Mouse (Mus musculus) ovary, adult 18-20 months (tissue): Measurements from ENCODE around the gene Atxn1.

ENCODE experiments used
- DNase-seq: peaks from one replicate; pipeline ENCODE4 v3.0.0; 2022; ENCODE audit warnings: low spot score, mixed read lengths

Atxn1 gene

DNA sequence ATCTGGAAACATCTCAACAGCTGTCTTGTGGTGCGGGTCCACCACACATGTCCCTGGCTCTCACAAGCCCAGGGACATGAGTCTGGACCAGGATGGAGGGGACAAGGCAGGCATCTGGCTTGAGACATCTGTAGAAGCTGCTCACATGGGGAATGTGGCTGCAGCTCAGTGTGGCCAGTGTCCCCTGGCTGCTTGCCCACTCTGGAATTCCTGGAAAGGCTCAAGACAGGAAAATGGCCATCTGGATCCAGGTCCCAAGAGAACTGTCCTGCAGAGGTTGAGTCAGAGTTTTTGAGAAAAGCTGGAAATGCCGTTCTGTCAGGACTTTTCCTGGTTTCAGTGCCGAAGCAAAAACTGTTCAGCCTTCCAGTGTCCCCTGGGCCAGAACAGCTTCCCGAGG is 388.6 kb downstream of the Atxn1 start:
- no peak for DNase-seq

DNA sequence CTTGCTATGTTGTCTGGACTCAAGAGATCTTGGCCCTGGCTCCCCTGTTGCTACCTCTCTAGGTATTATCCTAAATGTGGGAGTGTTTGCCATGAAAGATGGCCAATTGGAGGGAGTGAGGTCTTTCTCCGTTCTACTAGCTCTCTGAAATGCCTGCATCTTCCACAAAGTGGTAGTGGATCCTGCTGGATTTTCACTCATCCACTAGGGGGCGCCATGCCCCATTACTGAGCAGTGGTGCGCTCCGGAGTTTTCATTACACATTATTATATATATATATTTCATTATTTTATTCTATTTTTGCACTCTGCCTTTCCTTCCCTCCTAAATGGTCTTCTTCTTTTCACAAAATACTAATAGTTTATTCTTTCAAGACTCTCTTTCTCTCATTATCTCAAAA is 392.0 kb downstream of the Atxn1 start:
- DNase-seq: no peak

DNA sequence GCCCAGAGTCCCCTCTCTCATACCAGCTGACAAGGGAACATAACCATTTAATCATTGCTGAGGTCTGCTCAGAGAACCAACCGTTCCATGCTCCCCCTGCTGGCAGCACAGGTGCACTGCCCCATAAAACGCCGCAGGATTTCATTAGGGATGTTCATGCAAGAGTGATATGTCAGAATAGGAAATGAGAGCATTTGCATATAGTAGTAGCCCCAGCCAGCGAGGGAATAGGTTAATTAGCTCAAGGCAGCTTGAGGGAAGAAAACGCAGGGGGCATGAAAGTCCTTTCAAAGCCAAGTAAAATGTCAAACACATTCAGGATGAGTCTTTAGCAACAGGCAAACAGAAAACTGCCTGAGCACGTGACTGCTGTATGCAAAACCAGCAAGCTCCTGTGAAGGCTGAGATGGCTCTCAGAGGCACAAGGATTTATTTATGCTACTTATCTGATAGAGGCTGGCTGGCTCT is 393.0 kb downstream of the Atxn1 start:
- peak; percentile 50 for DNase-seq

DNA sequence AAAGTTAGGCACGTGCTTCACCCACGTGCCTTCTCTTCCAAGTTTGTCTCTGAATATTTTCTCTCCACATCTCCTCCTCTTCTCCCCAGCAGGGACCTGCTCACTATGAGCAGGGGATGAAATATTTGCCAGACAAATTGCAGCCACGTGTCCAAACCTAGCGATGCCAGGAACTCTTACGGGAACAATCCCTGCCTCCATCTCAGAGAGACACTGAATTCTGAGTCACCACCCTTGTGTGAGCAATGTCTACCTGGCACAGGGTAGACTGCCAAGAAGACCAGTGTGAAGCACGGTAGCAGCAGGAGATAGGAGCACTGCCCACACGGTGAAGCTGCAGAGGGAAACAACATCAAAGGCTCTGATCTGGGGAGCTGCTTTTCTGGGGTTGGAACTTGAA is 394.9 kb downstream of the Atxn1 start:
- no peak for DNase-seq

DNA sequence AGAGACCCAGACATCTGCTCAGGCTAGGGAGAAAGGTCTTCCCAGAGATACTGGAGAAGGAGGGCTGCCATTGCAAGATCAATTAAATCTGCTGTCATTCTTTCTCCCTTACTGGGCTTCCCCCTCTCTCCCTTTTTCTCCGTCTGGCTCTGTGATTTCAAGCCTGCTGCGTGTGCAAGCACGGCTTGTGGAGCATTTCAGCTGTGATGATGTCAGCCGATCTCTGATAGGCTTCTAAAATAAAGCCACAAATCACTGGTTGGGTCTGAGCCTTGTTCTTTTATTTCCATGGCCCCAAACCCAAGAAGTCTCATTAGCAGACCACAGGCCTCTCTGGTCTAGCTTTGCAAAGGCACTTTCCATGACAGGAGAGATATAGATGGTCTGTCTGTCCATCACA is 399.9 kb downstream of the Atxn1 start:
- DNase-seq: no peak

DNA sequence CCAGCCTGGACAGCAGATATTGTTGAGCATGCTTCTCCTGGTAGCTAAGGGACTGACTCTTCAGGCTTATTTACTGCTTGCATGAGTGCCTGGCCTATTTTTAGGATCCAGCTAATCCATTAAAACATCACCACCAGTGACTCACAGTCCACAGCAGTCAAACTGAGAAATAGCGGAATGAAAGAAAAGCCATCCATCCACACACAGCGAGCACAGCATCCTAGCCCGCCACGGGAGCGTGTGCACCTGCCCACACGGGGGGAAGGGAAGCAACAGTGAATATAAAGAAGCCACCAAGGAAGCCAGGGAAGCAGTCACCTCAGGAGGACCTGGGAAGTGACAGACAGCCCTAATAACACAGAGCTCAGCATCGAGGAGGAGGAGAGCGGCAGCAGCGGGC is 402.8 kb downstream of the Atxn1 start:
- DNase-seq: no peak

DNA sequence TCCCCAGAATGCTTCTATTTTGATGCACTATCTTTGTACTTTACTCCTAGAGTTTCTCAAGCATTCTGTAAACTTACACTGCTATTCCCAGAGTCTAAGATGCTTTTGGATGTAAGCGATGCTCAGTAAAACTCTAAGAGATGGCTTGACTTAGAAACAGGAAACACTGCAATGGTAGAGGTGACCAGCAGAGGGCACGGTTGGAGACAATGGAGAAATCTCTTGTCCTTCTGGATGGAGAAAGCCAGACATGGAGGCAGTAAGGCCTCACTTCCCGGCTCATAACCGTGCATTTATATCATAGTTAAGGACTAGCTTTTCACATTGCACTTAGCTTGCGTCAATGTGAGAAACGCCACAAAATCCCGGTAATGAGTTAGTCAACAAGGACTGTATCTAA is 404.3 kb downstream of the Atxn1 start:
- DNase-seq: no peak

DNA sequence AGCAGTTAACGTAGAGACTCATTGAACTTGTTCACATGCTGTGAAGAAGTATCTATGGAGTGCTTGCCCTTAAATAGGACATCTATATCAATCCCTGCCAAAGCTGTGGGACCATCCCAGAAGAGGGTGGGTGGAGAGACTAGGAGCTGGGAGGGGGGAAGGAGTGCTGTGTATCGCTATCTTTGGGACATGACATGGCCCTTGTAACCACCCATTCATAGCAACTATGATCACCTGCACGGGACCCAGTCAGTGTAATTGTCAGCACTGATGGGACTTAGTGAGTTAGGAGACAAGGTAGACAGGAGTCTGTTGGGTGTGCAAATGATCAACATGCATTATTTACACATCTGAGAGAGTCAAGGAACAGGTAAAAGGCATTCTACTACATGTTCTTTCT is 405.6 kb downstream of the Atxn1 start:
- no peak for DNase-seq

DNA sequence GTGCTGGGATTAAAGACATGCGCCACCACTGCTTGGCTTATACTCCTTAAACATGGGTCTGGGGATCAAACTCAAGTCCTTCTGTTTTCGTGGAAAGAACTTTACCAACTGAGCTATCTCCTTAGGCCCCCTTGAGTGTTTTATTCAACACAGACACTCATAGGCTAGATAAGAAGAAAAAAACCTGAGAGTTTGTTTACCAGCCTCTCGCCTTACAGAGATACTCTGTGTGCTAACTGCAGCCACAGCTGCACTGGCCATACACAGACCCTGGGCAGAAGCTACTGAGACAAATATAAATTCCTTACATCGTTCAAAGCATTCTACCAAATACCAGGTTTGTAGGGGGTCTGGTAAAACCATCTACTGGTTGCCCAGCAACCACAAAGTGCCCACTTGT is 406.4 kb downstream of the Atxn1 start:
- no peak for DNase-seq

DNA sequence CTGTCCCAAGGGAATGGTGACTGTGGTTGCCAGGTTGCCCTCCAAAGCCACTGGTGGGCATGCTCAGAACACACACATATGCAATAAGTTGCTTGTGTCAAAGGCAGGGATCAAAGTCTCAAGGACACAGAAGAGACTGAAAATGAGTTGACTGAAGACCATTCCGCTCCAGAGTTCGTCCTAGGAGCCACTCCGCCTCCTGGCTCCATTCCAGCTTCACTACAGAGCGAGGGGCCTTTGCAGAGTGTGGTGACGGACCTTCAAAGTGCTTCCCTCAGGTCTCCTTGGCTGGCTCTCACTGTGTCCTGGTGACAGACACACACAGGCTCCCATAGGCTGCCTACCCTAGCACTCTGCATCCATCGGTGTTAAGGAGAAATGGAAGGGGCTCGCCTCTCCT is 411.1 kb downstream of the Atxn1 start:
- no peak for DNase-seq

DNA sequence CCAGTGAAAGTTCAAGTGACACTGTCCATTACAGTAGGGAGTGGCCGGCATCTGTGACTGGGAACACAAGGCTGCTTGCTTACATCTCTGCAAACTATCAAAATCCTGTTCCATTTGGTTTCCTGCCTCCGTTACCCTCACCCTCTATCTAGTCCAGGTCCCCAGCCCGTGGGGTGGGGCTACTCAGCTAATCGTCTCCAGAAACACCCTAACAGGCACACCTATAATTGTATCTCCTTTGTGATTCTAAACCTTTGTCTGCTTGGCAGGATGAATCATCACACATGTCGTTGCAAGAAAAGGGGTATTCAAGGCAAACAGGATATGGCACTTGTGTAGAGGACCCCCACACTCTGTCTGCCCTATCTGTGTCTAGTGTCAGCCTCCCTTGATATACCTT is 417.3 kb downstream of the Atxn1 start:
- DNase-seq: no peak

DNA sequence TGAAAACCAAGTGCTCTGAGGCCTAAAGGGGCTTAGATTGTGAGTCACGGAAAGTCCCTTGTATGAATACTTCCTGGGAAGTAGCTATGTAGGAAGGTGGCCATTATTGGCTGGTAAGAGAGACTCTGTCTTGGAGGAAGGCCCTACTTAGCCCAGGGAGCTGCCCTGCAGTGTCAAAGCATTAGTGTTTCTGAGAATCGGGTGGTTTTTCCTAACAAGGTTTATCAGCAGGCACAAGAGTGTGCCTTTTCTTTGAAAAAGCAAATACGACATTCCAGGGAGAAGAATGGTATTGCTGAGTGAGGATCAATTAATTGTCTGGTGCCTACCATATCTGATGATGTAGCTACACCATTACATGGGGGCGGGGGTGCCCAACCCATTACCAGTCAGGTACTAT is 417.9 kb downstream of the Atxn1 start:
- no peak for DNase-seq

DNA sequence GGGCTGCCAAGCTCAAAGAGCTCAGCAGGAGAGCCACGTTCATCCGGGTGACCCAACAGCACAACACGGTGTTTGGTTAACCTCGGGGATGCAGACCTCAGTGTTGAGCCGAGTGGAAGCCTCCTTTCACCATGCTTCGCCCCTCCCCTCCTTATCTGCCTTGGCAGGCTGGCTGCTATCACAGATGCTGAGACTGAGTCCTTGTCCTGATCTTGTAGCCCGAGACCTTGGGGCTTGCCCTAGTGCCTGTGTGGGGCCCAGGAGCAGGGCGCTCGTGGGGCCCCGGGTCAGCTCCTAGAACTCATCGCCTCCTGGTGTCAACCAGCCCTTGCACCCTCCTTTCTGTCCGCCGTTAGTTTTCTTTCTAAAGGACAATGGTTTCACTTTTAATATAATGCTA is 418.8 kb downstream of the Atxn1 start:
- peak; percentile 70 for DNase-seq

DNA sequence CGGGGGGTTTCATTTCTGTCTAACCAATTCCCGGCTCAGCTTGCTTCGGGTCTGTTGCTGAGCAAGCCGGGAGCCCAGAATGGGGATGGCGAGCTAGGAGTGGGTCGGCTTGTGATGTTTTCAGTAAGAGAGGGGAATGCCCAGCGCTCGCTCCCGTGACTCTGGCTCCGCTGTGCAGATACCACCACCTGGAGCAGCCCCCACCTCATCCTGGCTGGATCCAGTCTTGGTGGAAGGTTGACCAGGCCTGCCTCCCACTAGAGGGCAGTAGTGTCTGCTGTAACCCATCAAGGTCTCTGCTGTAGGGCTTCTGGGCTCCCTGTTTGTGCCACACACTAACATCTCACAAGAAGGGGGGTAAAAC is 425.6 kb downstream of the Atxn1 start:
- DNase-seq: peak; percentile 49

DNA sequence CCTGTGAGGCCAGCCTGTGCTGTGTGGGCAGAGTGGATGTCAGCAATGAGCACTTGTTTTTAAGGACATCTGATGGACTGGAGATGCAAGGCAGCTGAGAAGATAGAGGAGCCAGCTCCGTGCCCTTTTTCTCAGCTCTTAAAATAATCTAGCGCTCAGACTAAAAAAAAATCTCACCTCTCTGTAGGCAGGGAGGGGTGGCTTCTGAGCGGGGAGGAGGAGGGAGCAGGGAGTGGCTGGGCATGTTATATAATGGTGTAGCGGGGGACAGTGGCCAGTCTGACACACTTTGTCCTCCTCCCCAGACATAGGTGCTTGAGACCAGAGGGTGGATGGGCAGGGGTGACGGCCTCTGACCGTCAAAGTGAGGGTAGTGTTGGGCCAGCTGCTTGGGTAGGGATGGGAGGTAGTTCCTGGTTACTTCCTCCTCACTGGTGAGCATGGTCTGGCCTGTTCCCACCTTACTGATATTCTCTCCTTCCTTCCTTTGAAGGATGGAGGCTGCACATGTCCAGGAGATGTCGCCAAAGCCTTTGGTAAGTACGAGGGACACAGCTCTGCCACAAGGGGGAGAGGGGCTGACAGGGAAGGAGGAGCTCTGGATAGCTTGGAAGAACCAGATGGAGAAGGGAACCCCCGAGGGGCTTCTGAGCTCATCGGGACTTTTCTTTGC is 426.1 kb downstream of the Atxn1 start:
- DNase-seq: peak; percentile 51

DNA sequence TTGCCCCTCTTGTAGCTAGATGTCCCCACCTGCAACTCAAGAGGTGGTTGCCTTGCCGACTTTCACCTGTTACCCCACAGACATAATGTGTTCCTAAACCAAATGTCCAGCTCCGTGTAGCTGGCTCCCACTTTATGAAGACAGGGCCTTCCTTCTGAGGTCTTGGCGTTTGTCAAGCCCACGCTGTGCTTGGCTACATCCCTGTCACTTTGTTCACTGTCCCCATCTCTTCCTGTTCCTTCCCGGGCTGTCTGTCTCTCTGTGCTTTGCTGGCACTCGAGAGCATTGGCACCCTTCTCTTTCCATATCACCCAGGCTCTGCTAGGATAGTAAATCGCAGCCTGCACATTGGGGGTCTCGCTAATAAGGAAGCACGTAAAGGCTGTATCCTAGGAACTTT is 426.7 kb downstream of the Atxn1 start:
- no peak for DNase-seq

DNA sequence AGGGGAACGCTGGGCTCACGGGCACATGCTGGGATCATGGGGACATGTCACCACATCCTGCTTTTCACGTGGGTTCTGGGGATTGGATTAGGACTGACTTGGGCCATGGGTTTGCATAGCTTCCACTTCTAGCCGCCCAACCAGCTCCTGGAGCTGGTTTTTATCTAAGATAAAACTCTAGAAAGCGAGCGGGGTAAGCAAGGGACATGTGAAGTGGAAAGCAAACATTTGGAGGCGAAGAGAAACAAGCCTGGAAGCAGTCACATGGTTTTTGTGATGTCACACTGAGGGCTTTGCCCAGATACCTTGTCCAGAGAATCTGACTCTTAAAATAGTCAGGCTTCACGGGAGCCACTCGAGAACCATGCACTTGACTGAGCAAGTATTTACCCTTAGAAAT is 427.7 kb downstream of the Atxn1 start:
- DNase-seq: no peak

DNA sequence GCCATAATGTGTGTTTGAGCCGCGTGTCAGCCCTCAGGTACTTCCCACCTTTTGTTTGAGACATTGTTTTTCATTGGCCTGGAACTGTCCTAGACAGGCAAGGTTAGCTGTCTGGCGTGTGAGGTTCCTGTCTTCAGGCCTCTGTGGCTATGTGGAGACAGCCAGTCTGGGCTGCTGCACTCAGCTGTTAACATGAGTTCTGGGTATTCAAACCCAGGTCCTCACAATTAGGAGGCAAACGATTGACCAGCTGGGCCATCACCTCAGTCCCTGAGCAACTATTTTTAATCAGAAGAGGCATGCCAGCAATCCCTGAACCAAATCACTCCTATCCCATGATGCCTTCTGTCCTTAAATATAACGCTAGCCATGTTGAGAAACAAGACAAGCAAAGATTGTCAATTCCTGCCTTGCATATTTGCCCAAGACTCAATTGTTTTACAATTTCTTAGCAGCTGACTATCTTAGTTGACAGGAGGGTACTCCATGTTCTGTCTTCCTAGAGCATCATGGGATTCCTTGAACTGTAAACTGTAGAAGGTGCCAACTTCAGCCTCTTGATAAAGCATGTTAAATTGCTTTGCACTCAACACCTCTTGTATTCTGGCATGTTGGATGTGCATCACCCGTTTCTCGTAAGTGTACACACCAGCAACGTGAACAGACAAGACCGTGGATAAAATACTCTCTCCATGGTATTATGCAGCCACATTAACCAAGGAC is 428.9 kb downstream of the Atxn1 start:
- DNase-seq: no peak

DNA sequence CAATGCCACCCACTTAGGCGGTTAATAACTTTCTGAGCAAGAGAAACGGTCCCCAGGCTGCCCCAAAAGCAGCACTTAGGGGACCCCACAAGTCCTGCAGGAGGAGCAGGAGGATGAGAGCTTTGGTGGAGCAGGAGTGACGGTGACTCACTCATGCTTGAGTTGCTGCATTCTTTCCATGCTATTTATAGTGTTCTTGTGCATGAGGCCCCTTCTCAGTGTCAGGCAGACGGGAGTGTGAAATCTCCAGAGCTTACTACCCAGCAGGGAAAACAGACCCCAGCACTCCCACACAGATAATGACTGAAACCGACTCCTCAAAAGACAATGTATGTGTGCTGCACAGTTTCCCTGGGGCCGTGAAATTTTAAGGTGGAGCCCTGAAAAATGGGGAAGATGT is 434.1 kb downstream of the Atxn1 start:
- DNase-seq: no peak

DNA sequence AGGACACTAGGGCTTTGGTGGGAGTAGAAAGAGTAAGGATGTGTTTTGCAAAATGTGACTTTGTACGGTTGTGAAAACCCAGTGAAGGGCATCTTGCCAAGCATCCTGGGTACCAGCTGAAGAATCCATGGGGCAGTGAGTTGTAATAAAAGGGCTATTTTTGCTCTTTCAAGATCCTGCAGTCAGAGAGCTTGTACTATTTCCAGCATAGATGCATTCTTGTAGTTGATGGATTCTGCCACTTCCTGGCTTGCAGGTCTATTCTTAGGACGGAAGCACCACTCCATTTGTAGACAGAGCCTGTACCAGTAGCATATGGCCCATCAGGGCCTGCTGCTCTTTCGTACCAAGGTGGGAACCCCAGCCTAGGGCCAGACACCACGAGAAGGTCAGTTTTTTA is 436.0 kb downstream of the Atxn1 start:
- DNase-seq: no peak

DNA sequence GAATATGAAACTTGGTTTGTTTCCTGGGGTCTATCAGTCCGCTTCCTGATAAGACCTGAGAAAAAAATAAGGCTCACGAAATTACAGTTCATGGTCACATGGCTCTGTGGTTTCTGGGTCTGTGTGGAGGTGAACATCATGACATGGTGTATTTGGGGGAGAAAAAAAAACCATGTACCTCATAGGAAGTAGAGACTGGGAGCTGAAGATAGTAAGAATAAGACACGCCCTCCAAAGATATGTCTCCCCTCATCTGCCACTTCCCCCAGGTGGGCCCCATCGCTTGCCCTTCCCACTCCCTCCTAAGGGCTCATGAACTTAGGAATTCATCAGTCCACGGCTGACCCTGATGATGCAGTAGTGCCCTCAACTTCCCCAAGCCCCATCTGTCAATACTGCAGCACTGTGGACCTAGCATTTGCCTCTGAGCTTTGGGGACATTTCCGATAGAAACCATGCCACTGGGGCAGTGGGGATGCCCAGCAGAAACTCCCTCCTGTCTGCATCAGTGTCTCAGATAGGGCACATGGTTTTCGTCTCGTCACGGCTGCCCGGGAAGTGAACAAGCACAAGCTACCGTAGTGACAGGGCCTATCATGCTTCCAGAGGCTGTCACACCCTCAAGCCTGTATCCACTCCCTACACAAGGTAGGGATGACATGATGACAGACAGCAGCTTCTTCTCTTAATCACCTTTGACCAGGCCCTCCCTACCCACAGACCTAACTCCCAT is 437.4 kb downstream of the Atxn1 start:
- DNase-seq: no peak

DNA sequence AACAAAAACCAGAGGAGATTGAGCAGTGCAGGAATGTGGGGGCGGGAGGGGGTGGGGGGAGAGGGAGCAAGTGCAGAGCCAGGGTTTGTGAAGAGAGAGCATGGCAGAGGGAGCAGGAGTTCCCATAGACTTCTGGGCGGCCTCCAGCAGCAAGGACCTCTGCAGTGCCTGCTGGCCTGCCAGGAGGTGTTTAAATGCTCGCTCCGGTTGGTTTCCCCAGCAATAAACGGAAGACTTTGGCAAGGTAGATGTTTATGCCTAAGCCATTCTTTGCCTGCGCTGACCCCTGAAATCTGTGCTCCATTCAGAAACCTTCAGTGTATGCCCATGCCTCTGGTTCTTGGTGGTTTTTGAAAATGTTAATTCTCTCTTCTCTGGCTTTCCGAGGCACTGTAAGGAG is 438.6 kb downstream of the Atxn1 start:
- peak; percentile 50 for DNase-seq

DNA sequence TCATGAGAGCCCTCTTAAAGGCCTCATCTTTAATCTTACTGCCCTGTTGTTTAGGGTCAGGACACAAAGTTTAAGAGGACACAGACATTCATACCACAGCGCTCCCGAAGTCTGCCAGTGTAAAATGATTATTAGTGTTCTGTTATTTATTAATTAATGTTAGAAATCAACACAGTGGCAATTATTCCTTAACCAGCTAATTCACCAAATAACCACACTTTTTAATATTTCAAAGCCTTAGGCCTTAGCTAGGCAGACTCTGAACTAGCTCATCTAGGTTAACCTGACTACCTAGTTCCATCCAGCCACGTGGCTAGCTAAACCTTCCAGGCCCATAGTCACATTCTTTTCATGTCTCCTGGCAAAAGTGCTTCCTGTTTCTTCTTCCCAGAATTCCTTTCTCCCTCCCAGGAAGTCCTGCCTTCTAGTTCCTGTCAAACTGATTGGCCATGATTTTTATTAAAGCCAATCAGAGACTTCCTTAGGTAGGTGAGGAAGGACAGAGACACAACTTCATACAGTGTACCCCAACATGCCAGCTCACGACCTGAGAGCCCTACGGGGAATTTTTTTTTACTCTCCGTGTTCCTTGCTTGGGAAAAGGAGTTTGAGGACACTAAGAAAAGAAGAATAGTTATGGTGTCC is 439.9 kb downstream of the Atxn1 start:
- no peak for DNase-seq
